Mouse (Mus musculus) layer of hippocampus, adult 9-10 months (tissue): ENCODE results near the gene Aspn.

Source experiments
- DNase-seq: peaks from one replicate; pipeline ENCODE4 v3.0.0; 2022; ENCODE audit warnings: low spot score

Gene Aspn

DNA sequence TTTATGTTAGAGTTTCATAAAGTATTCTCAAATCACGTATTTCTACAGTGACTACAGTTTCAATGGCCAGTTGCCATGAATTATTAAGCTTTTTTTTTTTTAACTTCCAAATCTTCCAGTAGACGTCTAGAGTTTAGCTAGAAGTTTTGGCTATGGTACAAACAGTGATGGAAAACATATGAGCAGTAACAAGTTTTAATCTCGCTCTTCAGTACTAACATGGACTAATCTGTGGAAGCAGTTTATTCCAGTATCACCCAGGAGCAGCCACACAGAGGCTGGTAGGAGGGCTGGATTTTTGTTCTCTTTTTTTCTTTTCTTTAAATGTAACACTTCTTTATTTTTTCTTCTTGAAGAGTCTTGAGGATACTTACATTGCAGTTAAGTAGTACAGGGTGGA lies at the start of gene Aspn:
Aspn (plus strand) TSS at position 165 of the 400 bp plus-strand sequence.
- DNase-seq, result no peak

DNA sequence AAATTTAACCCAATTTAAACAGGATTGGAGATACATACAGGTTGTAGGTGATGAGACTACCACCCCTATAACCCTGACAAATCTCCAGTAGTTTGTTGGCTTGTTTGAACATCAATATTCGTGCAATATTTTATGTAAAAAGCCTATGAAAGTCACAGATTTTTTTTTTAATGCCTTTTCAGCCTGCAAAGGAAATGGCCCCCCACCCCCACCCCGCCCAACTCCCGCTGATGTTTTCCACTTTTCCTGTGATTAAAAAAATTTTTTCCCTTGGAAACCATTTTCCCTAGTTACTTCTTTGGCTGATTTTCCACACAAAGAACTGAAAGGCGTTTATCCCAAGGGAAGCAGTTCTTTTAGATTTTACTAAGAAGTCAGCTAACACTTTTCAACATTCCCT lies 39.7 kb upstream of the Aspn start, which contains the start of gene Ecm2:
Ecm2 (plus strand) TSS at position 301 of the 400 bp plus-strand sequence.
- DNase-seq, result no peak

DNA sequence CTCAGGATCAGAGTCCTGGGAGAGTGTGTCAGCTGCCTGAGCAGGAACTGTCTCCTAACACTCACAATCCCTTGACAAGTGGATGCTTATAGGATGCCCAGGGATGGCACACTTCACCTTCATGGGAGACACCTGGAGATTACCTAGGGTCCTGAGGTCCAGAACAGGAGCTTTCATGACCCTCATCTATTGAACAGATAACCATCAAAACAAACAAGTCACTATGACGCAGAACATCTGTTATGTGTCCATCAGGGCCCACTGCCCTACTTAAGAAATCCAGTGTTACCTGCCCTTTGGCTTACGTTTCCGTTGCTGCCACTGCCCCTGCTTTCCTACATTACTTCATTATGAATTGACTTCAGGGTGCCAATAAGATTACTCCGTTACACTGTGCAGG lies 38.5 kb upstream of the Aspn start:
- no peak for DNase-seq

DNA sequence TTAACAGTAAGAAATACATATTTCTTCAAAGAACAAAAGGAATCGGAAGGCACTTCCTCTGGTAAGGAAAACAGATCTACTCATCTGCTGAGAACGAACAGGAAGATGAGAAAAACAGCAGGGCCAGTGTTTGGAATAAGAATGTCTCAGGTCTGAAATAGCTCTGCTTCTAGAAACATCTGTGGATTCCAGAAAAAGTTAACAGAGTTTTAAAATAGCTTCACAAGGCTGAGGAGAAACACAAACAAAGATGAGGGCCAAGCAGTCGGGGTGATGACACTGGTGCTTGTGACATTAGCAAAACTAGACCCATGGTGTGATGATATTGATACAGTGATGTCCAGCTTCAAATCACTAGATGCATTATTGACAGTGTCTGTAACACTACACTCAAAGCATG lies 37.1 kb upstream of the Aspn start:
- no peak for DNase-seq

DNA sequence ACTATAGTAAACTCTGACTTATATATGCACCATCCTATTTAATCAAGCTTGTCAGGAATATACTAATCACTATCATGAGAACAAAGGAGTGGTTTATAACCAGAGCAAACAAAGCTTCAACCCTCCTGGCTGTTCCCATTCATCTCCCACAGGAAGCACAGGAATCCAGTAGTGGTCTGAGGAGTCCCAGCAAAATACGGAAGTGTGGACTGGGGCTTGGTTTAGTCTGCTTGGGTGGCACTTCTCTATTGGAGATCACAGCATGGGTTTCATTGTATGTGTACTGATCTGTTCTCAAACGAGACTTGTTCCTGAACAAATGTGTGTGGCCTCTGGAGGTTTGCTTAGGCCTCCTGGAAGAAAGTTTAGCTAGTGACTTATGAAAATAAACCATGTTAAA lies 25.5 kb upstream of the Aspn start:
- no peak for DNase-seq

DNA sequence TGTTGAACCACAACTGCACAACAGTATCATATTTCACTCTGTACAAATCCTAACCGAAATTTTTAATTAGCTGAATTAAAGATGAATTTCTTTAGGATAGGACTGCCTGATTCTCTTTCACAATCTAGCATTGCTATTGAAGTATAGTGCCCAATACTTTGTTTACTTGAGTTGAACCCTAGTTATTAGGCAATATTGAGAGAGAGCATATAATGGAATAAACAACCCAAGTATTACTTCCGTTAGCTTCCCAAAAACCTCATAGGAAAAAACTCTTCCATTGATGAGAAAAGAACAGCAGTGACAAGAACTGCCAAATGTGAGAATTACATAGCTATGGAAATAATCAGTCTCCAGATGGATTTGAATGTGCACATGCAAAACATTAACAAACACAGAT lies 18.0 kb upstream of the Aspn start:
- DNase-seq, result peak; percentile 31

DNA sequence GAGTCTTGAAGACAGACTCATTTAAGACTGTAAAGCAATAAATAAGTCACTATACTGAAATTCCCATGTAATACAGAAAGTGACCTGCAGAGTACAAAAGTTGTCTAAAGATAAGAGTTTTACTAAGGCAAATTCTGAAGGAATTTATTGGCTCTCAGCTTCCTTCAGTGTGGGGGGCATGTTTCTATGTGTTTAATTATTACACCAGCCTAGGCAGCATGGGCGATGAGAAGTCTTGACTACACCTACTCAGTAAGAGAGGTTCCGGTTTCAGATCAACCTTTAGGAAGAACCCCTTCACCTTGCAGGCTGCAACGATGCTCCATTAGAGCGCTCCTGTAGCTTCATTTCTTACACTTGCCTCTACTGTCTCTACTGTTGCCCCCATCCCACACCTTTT lies 13.6 kb upstream of the Aspn start:
- DNase-seq, result no peak

DNA sequence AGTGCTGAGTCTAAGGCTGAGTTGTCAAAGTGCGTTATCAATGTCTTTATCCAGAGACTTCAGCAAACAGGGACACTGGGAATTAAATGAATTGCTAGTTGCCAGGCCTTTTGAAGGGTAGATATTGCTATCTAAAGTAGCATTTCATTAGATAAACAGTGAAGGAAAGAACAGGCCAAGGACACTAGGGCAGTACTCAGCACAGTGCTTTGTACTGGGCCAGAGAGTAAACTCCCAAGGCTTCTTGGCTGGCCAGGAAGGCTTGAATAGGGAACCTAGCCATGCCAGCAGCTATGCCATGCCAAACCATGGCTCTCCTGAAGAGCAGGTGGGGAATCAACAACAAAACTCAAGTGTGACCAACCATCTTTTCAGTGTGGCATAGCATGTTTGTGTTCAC lies 7.3 kb upstream of the Aspn start:
- no peak for DNase-seq

DNA sequence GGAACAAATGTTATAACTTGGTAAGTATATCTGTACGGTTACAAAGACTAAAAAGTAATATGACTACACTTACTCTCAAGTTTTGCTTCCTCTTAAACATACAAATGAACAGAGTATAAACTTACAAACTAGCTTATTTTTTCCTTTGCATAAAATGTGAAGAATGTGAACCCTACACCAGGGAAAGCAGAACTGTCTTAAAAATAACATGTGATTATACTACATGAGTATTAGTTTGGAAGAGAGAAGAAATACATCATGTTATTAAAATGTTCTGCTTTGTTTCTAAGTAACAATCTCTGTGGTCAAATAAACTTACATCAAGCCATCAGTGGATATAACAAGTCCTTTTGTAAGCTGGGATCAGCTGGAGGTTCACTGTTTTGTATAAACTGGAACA lies 5.5 kb upstream of the Aspn start:
- no peak for DNase-seq

DNA sequence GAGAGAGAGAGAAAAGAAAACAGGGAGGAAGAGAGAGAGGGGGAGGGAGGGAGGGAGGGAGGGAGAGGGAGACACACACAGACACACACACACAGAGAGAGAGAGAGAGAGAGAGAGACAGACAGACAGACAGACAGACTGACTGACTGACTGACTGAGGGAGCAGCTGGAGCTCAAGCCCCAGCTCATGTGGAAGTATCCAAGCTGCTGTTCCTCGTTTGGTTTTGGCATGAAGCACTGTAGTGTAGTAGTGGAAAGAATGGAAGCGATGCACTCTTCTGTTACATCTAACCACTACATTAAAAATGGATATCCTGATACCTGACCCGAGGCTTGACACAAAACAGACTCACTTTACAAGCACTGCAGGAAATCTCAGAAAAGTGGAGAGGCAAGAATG lies 1.4 kb downstream of the Aspn start:
- DNase-seq, result no peak

DNA sequence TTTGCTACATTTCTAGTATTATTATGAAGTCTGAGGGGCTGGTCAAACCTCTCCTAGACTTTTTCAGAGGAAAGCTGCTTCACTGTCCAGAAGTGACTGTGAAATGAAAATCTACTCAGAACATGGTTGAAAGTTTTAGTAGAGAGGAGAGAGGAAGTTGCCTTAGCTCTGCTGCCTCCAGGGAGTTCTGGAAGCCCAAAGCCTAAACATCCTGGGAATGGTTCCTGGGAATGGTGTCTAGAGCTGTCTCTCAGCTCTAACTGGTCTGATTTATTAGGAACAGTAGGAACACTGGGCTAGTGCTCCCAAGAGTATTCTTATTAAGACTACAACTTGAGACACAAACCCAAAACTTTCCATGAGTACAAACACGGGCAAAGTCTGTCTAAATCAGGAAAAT lies 2.3 kb downstream of the Aspn start:
- DNase-seq, result no peak

DNA sequence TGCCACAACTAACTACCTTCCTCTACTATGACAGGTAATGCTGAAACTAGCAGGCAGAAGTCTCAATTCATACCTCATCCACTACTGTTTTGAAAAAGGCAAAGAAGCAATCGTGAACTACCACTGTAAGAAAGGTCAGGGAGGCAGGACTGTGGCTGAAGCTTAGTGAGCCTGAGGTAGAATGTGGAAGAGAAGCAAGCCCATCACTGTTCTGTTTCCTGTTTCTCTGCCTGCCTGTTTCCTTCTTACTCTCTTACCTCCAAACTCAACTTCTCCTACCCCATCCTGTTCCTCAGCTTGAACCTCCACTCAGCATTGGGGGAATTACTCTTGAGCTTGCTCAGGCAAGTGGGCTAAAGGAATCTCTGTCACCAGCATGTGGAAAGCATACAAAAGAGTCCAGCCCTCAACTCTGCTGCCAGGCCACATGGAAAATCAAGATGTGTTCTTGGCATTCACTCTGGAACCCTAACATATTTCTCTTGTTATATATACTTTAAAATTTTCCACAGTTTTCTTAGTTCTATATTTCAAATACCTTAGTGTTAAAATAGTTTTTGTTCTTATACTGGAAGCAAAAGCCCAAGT lies 3.4 kb downstream of the Aspn start:
- DNase-seq, result no peak

DNA sequence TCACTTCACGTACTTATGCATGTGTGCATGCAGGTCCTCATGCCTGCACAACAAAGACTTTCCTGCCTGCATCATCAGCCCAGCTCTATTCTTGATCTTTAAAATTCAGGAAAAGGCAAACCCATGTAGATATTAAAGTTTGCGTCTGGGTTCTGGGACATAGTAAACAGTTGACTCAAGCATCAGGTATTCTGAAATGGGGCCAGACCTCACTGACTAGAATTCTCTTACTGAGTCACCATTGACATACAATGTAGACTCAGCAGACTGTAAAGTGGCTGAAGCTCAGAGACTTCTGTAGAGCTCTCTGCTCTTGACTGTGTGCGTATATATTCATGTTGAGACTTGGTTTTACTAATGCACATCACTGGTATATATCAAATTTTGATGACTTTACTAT lies 5.4 kb downstream of the Aspn start:
- DNase-seq, result no peak

DNA sequence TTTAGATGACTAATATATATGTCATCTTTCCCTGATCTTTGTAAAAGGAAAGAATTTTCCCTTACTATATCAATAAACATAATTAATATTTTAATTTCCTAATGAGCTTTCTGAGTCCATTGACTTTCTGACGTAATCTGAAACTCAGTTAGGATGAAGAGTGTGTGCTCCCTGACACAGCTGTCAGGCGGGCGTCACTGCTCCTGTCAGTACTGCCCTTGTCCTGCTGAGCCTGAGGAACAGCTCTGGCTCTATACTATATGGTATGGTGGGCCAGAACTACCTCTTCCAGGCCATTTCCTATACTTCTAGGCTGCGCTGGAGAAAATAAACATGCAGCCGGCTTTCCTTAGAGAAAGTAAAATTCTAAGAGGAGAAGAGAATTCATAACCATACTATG lies 10.3 kb downstream of the Aspn start:
- no peak for DNase-seq

DNA sequence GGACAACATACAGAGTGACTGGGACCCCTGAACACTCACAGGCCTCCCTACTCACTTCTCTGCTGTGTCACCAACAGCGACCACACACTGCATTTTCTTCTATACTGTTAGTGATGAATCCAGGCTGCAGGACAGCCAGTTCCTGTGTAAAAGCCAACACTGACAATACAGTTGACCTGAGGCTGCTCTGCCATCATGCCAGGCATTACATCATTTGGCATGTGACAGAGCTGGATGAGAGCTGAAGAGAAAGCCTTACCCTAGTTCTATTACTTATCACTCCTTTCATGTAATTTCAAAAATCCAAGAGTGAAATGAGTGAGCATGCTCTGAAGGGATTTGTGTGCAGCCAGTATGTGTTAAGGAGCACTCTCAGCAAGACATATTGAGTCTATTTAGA lies 12.0 kb downstream of the Aspn start:
- DNase-seq, result no peak

DNA sequence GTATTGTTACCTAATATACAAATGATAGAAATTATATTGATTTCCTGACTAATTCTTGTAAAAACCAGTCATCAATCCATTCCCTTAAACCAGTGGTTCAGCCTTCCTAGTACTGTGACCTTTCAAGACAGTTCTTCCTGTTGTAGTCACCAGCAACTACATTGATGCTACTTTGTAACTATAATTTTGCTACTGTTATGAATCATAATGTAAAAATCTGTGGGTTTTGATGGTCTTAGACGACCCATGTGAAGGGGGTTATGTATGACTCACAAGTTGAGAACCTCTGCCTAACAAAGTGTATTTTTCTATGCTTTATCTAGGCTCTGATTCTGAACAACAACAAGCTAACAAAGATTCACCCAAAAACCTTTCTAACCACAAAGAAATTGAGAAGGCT lies 12.7 kb downstream of the Aspn start:
- DNase-seq, result no peak

DNA sequence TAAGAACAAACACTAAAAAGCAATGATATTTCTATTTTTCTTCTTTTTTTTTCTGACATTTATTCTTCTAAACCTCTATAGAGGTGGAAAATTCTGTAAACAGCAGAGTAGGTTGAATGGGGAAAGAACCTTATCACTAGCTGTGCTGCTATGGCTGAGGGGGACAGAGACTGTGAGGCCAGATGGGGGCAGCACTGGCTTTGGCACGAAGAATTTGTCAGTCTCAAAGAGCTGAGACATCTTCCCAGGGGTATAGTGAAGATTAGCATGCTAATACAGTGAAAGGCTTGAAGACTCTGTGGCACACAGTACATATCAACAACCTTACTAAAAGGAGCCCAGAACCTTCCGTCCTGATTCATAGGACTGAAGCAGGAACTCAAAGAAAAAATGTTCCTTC lies 14.9 kb downstream of the Aspn start:
- no peak for DNase-seq

DNA sequence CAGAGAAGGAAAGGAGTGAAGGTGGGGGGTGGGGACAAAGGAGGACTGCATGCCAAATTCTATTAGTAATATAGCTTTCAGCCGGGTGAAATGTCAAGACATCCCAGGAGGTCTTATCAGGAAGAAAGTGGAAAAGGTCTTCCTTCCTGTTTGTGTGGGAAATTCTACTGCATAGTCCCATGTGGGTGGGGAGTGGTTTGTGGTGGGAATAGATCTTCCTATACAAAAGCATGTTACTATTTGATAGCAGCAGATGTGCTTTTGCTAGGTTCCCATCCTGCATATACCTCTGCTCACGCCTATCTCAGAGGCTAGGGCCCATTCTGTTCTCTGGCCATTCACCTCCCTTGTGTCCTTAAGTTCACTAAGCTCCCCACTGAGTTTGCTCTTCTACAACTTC lies 16.6 kb downstream of the Aspn start:
- no peak for DNase-seq

DNA sequence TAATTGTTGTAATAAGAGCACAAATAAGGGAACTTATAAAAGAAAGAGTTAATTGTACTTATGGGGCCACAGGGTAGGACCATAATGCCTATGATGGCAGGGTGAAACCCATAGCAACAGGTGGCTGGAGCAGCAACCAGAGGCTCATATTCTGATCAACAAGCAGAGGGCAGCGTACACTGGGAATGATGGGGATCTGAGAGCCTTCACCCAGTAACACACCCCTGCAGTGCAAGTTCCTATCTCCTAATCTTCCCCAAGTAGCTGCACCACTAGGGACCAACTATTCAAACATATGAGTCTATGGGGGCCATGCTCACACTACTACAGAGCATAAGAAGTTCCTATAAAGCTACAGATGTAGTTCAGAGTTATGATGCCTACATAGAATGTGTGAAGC lies 20.1 kb downstream of the Aspn start:
- no peak for DNase-seq

DNA sequence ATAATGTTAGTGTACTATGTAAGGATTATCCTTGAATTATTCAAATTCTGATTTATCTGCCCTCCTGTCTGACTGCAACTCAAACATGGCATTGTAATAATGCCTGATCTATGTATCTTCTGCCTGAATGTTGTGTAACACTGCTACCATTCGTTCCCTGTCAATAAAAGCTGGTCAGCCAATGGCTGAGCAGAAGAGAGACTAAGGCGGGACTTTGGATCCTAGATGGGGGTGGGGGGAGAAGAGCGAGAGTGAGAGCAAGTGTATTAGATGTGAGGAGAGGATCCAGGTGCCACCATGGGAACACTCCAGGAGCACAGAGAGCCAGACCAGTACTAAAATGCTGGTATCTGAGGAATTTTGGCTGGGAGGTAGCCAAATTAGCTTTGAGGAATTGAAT lies 26.1 kb downstream of the Aspn start:
- no peak for DNase-seq

DNA sequence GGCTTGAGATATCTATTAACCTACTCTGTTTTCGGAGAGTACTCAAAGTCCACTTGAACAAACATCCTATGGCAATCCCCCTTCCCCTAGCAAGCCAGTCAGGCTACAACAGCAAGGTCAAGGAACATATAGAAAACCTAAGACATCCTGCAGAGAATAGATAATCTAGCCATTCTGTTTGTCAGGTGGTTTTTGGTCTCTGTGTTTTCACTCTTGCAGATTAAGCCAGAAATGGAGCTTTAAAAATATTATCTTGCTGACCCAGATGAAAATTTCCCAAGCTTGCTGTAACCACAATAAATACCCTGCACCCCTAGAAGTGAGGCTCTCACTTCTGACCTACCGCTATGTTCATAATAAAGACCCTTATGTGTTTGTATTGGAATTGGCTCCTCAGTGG lies 27.2 kb downstream of the Aspn start:
- no peak for DNase-seq

DNA sequence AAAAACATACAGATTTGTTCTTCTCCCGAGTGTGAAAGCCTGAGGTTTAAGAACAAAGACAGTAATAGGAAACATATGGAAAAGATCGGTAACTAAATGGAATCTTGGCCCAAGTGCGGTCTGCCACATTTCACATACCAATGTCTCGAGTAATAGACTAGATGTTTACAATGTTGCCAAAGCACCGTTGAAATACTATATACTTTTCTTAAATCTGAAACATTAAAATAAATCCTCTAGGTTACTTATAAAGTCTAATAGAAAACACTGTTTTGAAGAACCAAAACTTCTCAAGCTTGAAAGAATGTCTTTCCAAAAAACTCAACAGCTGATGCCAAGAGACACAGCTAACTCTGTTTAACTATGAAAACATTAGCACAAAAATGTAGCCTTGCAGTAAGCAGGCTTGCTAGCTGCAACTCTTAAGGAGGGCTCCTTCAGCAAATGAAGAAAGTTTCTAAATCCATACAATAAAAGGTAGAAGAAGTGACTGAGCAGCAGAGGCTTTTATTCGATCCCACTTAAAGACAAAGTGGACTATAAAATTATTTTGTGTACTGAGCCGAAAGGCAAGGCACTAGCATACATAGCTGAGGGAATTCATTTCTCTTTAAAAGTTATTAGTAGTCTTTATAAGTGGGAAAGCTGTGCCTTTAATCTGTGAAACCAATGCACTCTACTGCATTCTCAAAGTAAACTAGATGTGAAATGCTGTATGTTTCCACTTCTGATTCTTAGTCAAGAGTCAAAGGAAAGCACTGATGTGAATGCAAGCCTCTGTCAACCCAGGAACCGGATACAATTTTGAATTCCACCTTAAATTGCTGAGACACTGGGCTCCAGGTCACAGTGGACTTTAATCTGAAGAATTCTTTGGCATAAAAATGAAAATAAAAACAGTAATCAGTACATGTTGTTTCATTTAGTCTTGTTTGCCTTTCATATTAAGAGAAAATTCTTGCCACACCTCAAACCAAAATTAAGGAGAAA lies 37.6 kb downstream of the Aspn start, which contains the start of gene Omd:
Omd (plus strand) TSS at position 922 of the 990 bp plus-strand sequence.
- DNase-seq, result no peak

DNA sequence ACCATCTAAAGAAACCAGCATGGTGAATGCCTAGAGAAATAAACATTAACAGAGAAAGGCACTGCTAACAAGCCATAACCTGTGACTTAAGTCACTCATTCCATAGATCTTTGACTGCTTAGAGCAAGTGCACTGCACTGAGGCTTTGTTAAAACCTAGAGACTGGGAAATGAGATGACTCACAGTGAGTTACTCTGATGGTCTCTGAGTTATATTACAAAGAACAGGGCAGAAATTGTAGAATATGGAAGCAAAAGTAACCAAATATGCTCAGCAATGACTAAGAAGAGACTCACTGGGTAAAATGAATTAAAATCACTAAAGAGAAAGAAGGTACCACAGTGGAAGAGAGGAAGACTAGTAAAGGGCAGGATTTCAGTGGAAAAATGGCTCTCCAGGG lies 39.6 kb downstream of the Aspn start:
- no peak for DNase-seq
